Mouse (Mus musculus): ENCODE data around the gene E2f2. TPM values are rescaled to one million over a fixed set of nuclear protein-coding genes. Genes with fewer than 3 reads are reported as not detected.

E2f2 gene
- total RNA-seq, 4 experiments from 2014 or later: 0.57 to 1.2 (median 0.98) TPM

- DNase-seq (ENCODE audit: low spot score in 2 of 2): no peak
Observed at GRCm38 (mm10) chr4:136198846-136199245, 26.7 kb downstream of the E2f2 start.

GRCm38 (mm10) chr4:136199562-136200292, 27.5 kb downstream of the E2f2 start:
- DNase-seq (ENCODE audit: low spot score in 2 of 2): peak in 1 of 2 experiments; percentile 33

GRCm38 (mm10) chr4:136202509-136202908, 30.3 kb downstream of the E2f2 start:
- DNase-seq (ENCODE audit: low spot score in 2 of 2): peak in 1 of 2 experiments; percentile 43

- no peak for DNase-seq (ENCODE audit: low spot score in 2 of 2)
Observed at GRCm38 (mm10) chr4:136204775-136205174, 32.6 kb downstream of the E2f2 start.

- DNase-seq (ENCODE audit: low spot score in 2 of 2): peak; percentile 74 to 80
Observed at GRCm38 (mm10) chr4:136206033-136206893, 34.1 kb downstream of the E2f2 start, which contains the start of gene Asap3. TSS of gene Asap3 (plus strand) at chr4:136206365.

- no peak for DNase-seq (ENCODE audit: low spot score in 2 of 2)
Observed at GRCm38 (mm10) chr4:136206943-136207342, 34.7 kb downstream of the E2f2 start.

GRCm38 (mm10) chr4:136210931-136211330, 38.7 kb downstream of the E2f2 start:
- DNase-seq (ENCODE audit: low spot score in 2 of 2): no peak

GRCm38 (mm10) chr4:136213629-136214028, 41.4 kb downstream of the E2f2 start:
- no peak for DNase-seq (ENCODE audit: low spot score in 2 of 2)

GRCm38 (mm10) chr4:136214828-136215227, 42.6 kb downstream of the E2f2 start:
- DNase-seq (ENCODE audit: low spot score in 2 of 2): no peak

- no peak for DNase-seq (ENCODE audit: low spot score in 2 of 2)
Observed at GRCm38 (mm10) chr4:136215576-136215975, 43.4 kb downstream of the E2f2 start.

- no peak for DNase-seq (ENCODE audit: low spot score in 2 of 2)
Observed at GRCm38 (mm10) chr4:136217063-136217462, 44.9 kb downstream of the E2f2 start.

- DNase-seq (ENCODE audit: low spot score in 2 of 2): no peak
Observed at GRCm38 (mm10) chr4:136218595-136219214, 46.5 kb downstream of the E2f2 start.

- no peak for DNase-seq (ENCODE audit: low spot score in 2 of 2)
Observed at GRCm38 (mm10) chr4:136220133-136220775, 48.1 kb downstream of the E2f2 start.

- DNase-seq (ENCODE audit: low spot score in 2 of 2): peak; percentile 34 to 43
Observed at GRCm38 (mm10) chr4:136223549-136224239, 51.5 kb downstream of the E2f2 start.

- no peak for DNase-seq (ENCODE audit: low spot score in 2 of 2)
Observed at GRCm38 (mm10) chr4:136224240-136224559, 52.0 kb downstream of the E2f2 start.

- DNase-seq (ENCODE audit: low spot score in 2 of 2): no peak
Observed at GRCm38 (mm10) chr4:136224677-136225460, 52.7 kb downstream of the E2f2 start.

- DNase-seq (ENCODE audit: low spot score in 2 of 2): no peak
Observed at GRCm38 (mm10) chr4:136227408-136227807, 55.2 kb downstream of the E2f2 start.

- DNase-seq (ENCODE audit: low spot score in 2 of 2): no peak
Observed at GRCm38 (mm10) chr4:136228640-136229039, 56.4 kb downstream of the E2f2 start.

- DNase-seq (ENCODE audit: low spot score in 2 of 2): no peak
Observed at GRCm38 (mm10) chr4:136238669-136239068, 66.5 kb downstream of the E2f2 start.

GRCm38 (mm10) chr4:136239111-136239510, 66.9 kb downstream of the E2f2 start:
- DNase-seq (ENCODE audit: low spot score in 2 of 2): no peak
